Mouse (Mus musculus) neural tube, embryonic 10.5 days (tissue): ENCODE data around the gene 4931428F04Rik.
A peak's percentile ranks its signal among the peaks of the same experiment; 100 is the strongest.
"Not testable (repeated sequence)": the region's sequence is repeated elsewhere in the genome, so short reads cannot be mapped to it uniquely, and the experiment has no call there.

Experiments
- DNase-seq: peaks from one replicate; pipeline ENCODE4 v3.0.0-alpha.2; 2017; ENCODE audit warnings: low spot score; ENCODE audit errors: extremely low spot score

The 4931428F04Rik gene

DNA sequence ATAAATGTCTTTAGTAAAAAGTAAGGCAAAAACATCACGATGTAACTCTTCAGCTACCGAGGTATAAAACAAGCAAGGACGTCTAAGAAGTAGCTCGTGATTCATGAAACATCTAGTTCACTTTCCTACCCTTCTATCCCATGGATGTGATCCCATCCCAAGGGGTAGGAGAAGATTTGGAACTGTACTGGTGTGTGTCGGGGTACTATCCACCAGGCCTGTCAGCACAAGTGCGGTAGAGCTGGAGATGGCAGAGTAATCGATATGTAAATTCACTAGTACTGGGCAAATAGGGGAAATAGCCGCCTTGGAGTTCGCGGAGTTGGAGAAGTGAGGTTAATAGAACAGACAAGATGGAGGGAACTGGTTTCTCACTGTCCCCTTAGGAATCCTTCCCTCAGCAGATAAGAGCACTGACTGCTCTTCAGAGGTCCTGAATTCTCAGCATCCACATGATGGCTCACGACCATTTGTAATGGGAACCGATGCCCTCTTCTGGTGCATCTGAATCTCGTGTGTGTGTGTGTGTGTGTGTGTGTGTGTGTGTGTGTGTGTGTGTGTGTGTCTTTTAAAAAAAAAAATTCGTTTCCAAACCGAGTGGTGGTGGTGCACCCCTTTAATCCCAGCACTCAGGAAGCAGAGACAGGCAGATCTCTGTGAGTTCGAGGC lies 26.3 kb downstream of the 4931428F04Rik start:
- no peak for DNase-seq

DNA sequence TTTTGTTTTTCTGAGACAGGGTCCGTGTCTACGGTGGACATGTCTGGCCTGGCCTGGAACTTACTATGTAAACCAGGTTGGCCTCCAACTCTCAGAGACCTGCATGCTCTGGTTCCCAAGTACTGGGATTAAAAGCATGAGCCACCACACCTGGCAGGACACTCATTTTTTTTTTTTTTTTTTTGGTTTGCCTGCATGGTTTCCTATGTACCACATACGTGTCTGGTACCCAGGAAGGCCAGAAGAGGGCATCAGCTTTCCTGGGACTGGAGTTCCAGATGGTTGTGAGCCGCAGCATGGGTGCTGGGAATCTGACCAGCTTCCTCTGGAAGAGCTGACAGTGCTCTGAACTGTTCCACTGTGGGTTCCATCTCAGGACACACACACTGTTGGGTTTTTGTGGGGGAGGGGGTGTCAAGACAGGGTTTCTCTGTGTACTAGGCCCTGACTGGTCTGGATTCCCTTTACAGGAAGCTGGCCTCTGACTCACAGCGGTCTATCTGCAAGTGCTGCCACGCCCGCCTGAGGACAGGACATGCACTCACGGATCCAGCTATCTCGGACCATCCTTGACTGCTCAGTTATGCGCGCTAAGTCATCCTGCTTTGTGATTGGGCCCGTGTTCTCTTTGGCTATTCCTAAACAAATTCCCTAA lies 28.2 kb downstream of the 4931428F04Rik start:
- DNase-seq, result no peak

- DNase-seq, result no peak
These were observed 29.1 kb downstream of the 4931428F04Rik start for GRCm38 (mm10) chr8:105260371-105261099.

DNA sequence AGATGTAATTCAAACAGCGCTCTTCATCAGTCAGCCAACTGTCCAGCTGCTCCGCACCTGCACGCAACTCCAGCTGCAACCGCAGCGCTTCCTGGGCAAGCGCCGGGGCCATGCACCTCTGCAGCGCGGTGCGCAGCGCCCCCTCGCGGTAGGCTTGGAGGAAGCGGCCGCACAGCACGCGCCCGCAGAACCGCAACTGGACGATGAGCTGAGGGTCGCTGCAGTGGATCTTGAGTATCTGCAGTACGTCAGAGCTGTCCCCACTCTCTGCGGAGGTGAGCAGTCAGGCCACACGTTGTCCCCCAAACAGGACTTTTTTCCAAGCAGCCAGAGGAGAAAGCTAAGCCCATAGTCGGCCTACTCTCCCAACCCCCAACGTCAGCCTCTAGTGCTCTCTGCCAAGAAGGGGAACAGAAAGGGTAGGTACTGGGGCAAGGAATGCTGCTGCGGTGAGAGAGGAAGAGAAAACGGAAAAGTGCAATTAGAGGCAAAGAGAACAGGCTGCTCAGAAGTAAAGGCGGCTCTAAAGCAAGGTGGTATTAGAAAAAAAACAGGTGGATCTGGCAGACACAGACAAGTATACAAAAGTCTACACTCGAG lies 29.8 kb downstream of the 4931428F04Rik start:
- peak; percentile 86 for DNase-seq

- DNase-seq, result peak; percentile 64
These were observed 30.5 kb downstream of the 4931428F04Rik start for GRCm38 (mm10) chr8:105258911-105259720.

DNA sequence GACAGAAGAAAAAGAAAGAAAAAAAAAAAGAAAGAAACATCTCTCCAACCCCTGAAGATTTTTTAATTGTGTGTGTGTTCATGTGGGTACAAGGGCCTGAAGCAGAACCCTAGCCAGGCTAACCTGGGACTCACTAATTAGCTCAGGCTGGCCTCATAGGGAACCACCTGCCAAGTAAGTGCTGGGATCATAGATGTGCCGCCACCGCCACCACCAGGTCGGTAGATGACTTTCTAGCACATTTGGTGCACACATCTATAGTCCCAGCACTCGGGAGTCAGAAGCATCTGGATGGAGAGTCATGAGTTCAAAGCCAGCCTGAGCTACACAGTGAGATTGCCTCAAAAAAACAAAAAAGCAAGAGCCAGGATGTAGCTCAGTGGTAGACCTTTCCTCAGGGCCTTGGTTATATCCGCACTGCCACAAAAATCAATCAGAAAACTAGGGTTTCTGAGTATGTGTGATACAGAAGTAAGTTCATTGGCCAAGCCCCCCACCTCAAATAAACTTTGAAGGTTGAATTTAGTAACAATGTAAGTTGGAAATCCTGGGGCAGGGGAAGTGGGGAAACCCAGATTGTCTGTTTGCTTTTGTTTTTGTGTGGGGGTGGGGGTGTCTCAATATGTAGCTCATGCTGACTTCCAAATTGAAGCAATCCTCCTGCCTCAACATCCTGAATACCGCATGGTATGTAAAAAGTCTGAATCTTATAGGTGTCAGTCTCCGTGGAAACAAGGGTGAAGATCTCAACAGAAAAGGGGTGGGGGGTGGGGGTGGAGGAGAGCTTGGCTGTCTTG lies 32.1 kb downstream of the 4931428F04Rik start:
- DNase-seq, result no peak

- peak; percentile 70 for DNase-seq
These were observed 34.7 kb downstream of the 4931428F04Rik start, which contains the start of gene B3gnt9 for GRCm38 (mm10) chr8:105254966-105255350. Gene B3gnt9, minus strand, starts transcription at chr8:105255153.

DNA sequence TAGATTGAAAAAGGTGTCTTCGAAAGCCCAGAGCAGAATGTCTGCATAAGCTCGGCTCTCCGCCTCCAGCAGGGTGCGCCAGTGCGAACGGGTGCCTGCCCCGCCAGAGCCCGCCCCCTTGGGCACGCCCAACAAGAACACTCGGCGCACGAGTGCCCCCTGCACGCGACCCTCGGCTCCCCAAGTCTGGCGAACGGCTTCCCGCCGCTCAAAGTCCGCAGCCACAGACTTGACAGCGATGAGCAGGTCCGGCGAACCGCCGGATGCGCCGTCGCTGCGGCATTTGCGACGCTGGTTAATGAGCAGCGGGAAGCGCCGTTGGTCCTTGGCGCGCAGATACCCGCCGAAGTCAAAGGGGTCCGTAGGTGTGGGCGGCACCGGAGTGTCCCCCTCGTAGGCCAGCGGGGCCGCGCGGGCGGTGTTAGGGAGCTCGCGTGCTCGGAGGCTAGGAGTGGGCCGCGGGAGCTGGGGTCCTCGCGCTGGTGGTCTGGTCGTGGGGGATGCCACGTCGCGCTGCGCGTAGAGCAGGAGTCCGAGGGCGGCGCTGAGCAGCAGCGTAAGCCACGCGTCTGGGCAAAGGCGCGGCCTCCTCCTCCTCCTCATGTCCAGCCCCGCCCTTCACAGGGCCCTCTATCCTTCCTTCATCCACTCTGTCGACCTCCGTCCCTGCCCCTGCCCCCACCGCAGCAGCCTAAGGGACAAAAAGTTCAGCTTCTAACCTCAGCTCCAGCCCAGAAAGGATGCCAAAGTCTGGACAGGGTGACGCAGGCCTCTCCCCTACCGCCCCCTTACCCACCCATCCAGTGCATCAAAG lies 35.3 kb downstream of the 4931428F04Rik start:
- peak; percentile 88 for DNase-seq

- no peak for DNase-seq
These were observed 35.9 kb downstream of the 4931428F04Rik start for GRCm38 (mm10) chr8:105253766-105254151.

- DNase-seq, result no peak
These were observed 36.8 kb downstream of the 4931428F04Rik start for GRCm38 (mm10) chr8:105252680-105253537.

DNA sequence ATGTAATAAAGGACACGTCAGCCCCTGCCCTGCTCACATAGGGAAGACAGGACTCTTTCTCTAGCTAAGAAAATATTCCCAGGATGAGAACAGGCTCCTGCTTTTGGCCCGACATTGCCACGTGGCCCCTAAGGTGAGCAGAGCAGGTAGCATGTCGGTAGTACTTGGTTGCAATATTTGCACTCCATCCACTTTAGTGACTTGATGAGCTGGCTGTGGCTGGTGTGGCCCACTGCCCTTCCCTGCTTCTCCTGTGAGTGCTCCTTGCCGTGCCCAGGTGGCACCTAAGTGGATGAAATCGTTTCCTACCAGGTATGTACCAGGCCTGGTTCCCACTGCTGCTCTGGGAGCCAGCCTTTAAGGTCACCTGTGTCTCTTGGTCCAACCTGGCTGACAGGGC lies 37.7 kb downstream of the 4931428F04Rik start:
- no peak for DNase-seq

DNA sequence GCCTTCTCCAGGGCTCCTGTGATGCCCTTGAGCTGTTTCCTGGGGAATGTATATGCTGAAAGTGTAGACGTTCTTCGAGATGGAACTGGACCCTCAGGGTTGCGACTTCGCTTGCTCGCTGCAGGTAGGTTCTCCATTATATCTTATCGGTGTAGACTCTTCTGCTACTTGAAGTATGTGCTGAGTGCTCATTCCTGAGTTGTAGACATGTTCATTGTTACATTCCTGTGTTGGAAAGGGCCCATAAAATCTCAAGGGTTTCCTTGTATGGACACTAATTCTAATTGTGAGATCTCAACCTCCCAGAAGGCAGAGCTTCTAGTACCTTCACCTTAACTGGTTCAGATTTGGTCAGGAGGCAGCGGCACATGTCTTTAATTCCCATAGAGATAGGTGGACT lies 48.6 kb downstream of the 4931428F04Rik start:
- DNase-seq, result no peak

DNA sequence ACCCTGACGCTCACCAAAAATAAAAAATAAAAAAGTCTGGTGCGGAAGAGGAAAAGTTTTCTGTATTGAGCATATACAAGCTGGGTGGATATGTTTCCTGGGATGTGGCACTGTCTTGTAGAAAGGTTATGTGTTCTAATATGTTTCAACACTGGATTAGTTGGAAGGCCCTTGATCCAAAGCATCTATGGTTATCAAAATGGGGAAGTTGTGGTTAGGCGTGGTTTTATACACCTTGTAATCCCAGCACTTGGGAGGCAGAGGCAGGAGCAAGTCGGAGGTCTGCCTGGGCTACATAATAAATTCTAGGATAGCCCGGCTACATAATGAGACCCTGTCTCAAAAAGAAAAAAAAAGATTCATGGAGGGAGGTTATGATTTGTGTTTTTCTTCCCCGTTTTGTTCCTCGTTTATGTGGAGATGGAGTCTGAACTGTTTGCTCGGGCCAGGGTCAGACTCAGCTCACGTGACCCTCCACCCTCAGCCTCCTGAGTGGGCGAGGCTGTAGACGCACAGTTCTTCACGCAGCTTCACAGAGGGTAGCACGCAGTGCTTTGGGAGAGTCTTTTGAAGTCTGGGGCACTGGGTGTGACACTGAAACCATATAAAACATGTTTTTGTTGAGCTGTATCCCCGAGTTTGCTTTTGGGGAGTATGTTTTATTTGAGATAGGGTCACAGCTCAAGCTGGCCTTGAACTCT lies 52.1 kb downstream of the 4931428F04Rik start:
- no peak for DNase-seq

GRCm38 (mm10) chr8:105235206-105235605 lies 54.5 kb downstream of the 4931428F04Rik start:
- DNase-seq, result no peak

GRCm38 (mm10) chr8:105233126-105233935 lies 56.3 kb downstream of the 4931428F04Rik start:
- DNase-seq, result no peak

DNA sequence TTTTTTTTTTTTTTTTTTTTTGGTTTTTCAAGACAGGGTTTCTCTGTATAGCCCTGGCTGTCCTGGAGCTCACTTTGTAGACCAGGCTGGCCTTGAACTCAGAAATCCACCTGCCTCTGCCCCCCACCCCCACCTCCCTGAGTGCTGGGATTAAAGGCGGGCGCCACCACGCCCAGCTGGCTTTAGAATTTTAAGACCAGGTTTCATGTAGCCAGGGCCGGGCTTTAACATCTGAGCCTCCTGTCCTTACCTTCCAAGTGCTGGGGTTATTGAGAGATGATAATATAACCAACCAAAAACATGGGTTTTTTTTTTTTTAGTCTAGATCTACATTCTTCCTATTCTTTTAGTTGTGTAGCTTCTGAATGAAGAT lies 57.4 kb downstream of the 4931428F04Rik start:
- DNase-seq, result not testable (repeated sequence)
